Mouse (Mus musculus) cerebellum, adult 18-20 months (tissue): ENCODE results near the gene Hba-x.
"Not testable (repeated sequence)": the region's sequence is repeated elsewhere in the genome, so short reads cannot be mapped to it uniquely, and the experiment has no call there.

Experiments
- DNase-seq, 2 experiments: peaks; one replicate each; pipeline ENCODE4 v3.0.0; 2021

Hba-x gene

DNA sequence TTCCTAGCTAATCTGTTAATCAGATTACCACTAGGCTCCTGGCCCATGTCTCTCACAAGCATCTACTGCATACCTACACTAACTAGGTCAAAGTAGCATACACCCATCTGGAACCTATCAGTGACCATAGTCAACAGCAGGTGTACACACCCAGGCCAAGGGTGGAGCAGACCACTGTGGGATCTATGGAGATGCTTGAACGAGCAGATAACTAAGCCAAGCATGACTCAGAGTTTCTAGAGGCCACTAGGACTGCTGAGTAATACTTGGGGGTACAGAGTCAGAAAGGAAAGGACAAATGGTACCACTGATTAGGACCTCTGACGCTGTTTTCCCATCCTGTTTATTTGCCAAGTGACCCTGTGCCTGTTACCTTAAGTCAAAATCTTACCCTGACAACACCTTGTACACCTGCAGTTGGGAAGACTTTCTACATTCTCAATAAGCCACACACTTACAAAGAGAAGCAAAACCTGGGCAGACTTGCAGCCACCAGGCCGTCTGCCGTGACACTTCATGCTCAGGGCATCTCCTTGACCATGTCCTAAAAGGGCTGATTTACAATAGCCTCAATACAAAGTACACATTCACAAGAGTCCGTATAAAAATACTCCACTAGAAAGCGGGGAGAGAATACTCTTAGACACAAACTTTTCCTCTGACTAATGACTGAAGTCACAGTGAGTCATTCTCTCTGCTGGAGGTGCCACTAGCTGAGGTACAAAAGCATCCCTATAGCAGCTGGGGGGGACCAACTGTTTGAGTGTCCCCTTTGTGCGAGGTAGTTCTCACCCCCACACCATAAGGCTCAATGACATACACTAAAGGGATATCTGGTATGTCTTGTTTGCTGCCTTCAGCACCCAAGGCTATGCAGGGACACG, 25.1 kb upstream of the Hba-x start:
- DNase-seq = no peak

- peak; percentile 26 to 59 for DNase-seq
Measured at GRCm38 (mm10) chr11:32253121-32253520, 23.1 kb upstream of the Hba-x start.

GRCm38 (mm10) chr11:32256146-32256545, 20.1 kb upstream of the Hba-x start:
- DNase-seq = no peak

DNA sequence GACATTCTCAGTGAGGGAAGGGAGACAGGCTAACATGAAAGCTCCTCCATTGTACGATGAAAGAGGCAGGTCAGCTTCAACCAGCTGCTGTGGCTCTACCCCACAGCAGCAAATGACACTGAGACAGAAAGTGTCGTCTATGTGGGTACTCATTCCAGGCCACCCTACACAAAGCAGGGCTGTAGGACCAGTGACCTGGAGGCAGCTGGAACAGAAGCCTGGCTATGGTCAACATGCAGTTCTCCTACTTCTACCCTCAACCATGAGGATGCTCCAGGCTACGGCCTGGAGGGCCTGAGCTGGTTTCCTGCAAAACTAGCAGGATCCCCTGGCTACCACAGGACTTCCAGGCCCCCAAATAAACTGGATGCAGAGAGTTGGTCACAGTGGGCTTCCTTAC, 19.6 kb upstream of the Hba-x start:
- no peak for DNase-seq

GRCm38 (mm10) chr11:32262674-32263415, 13.4 kb upstream of the Hba-x start:
- no peak for DNase-seq

- DNase-seq = no peak
Measured at GRCm38 (mm10) chr11:32265117-32265738, 11.0 kb upstream of the Hba-x start.

GRCm38 (mm10) chr11:32266194-32266593, 10.0 kb upstream of the Hba-x start:
- no peak for DNase-seq

GRCm38 (mm10) chr11:32266776-32267175, 9.4 kb upstream of the Hba-x start:
- no peak for DNase-seq

DNA sequence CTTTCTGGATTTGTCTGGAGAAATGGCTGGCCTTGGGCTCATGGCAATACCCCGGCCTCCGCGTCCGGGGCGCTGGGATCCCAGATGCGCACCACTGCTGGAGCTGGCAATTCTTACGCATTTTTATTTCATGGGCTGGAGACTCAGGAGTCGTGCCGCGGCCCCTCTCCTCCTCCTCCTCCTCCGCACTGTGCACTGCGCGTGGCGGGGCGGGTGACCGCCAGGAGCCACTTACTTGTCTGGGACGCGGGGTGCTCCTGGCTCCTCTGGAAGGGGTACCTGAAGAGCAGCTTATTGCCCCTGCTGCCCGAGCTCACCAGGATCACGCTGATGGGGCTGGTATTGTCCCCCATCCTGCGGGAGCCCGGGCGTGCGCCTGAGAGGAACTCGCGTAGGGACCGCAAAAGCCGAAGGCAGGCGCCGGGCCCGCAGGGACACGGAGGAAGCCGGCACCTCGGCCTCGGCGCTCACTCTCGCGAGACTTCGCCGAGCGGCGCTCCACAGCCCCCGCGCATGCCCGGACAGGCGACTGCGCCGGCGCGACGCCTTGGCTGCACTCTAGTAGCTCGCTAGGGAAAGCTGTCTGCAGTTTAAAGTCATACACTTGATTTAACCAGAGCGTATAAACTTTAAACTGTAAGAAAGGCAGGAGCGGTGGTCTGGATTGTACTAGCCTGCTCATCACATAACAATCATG, 8.9 kb upstream of the Hba-x start, which contains the start of gene Nprl3:
Gene Nprl3, minus strand, starts transcription at position 520 of the 697 bp plus-strand sequence.
- peak; percentile 95 to 98 for DNase-seq

DNA sequence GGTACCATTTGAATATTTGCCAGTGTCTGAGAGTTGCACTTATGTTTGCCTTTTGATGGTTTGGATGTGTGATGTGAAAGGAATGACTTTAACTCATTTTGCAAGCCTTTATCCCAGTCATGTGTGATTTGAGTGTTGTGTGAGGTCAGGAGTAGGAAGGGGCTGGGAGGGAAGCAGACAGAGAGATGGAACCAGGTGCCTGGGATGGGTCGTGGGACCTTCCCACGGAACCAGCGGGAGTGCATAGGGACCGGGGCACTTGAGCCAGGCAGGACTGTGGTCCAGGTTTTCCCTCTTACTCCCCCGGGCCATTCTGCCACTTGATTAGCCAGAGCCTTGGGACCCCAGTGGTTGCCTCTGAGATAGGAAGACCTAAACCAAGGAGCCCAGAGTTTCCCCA, 8.2 kb upstream of the Hba-x start:
- DNase-seq = peak in 1 of 2 experiments; percentile 22

DNA sequence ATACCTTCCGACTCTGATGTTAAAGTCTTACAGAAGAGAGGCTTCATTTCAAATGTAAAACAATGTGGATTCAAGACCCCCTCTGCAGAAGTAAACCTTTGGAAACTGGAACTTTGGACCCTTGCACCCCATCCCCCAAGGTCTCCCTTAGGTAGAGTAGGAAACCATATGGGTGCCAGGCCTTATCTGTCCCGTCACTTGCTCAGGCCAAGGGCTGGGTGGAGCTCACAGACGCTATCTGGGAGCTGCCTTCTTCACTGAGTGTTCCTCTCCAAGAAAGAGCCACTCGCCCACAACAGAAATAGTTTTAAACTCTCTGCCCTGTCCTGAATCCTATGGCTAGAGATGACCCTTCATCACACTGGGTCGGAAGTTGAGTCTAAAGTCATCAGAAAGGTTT, 7.2 kb upstream of the Hba-x start:
- DNase-seq = no peak

- no peak for DNase-seq
Measured at GRCm38 (mm10) chr11:32271178-32271577, 5.0 kb upstream of the Hba-x start.

- no peak for DNase-seq
Measured at GRCm38 (mm10) chr11:32277736-32278457, 1.7 kb downstream of the Hba-x start.

GRCm38 (mm10) chr11:32278458-32278957, 2.3 kb downstream of the Hba-x start:
- DNase-seq = no peak

GRCm38 (mm10) chr11:32280646-32281045, 4.4 kb downstream of the Hba-x start:
- no peak for DNase-seq

DNA sequence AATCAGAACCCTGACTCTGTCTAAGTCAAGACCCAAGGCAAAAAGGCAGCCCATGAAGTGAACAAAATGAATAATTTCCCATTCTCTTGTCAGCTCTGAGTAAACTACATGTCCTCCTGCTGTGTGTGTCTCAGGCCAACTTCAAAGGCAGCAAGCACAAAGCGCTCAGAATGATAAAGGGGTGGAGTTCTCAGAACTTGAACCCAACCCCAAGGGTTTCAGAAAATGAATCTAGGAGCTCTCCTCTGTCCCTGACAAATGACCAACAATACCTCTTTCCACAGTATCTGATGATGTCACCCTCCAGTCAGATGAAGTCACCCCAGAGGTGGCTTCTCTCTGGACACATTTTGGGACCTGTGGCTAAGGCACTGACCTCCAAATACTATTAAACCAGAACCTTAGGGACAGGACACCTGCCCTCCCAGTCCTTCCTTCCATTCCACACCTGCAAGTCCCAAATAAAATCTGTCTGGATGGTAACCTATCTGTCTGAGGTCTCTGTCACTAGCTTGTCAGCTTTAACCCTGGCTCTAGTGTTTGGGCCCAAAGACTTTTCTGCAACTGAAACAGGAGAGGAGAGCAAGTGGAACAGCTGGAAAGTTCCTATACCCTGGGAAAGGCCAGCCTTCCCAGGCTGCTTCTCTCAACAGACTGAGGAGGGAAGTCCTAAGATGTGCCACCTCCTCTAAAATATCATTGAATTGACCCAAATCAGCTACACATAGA, 5.4 kb downstream of the Hba-x start:
- DNase-seq = no peak

DNA sequence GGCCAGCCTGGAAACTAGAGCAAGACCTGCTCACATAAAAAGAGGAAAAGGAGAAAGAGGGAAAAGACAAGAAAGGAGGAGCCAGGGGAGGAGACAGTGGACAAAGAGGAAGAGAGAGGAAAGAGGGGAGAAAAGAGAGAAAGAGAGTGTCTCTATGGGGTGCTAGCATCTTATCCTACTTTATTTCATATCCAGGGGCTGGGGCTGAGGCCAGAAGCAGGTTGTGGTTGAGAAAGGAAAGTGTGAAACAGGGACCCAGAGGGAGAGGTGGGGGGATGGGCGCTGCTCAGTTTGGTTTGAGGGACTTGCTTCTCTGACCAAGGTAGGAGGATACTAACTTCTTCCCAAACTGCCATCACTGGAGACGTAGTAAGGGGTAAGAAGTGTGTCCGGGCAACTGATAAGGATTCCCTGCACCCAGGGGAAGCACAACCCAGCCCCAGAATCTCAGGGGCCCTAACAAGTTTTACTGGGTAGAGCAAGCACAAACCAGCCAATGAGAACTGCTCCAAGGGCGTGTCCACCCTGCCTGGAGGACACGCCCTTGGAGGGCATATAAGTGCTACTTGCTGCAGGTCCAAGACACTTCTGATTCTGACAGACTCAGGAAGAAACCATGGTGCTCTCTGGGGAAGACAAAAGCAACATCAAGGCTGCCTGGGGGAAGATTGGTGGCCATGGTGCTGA, 7.0 kb downstream of the Hba-x start, which contains the start of gene Hba-a1:
Gene Hba-a1, plus strand, starts transcription at position 421 of the 687 bp plus-strand sequence.
- DNase-seq = not testable (repeated sequence)

- DNase-seq = not testable (repeated sequence)
Measured at GRCm38 (mm10) chr11:32284582-32284981, 8.4 kb downstream of the Hba-x start.

GRCm38 (mm10) chr11:32285031-32285775, 9.0 kb downstream of the Hba-x start:
- DNase-seq = no peak

DNA sequence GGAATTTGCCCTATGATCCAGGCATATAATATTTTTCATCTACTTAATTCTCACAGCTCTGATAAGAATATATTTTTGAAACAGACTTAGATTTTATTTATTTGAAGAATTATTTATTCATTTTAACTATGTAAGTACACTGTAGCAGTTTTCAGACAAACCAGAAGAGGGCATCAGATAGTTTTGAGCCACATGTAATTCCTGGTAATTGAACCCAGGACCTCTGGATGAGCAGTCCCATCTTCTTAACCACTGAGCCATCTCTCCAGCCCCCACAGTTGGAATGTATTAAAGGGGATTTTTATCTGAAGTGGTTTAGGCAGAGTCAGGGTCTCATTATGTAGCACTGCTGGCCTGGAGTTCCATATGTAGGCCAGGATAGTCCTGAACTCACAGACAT, 9.7 kb downstream of the Hba-x start:
- not testable (repeated sequence) for DNase-seq
